In genomic region chr13:99443484-99444175, GRCm38 (mm10) we compare ENCODE assay signal across 15 mouse cellular contexts.
DNase-seq lines count a peak whose midpoint lies in the region; ATAC-seq and TF ChIP-seq lines count a peak whose summit lies in the region.
"Had no signal": no experiment of that assay in that cellular context is flagged by ENCODE, and none has a peak within 500 bp of the region (broad histone marks: within the 10 kb centered on the region; RNA-seq: fewer than 3 reads in every experiment).

No protein-coding gene starts in this region.

- no peaks in the 10 kb centered on the region for H3K27me3 ChIP-seq in embryonic facial prominence, embryonic 11.5 days (ENCODE audit: control insufficient read depth, insufficient read depth, low read length)
- H3K27me3 ChIP-seq in hindbrain, embryonic 13.5 days = no peaks in the 10 kb centered on the region
- no peaks in the 10 kb centered on the region for H3K27me3 ChIP-seq in midbrain, embryonic 16.5 days (ENCODE audit: control insufficient read depth, insufficient read depth, low read depth, low read length)
- H3K27me3 ChIP-seq in heart, embryonic 10.5 days (ENCODE audit: insufficient read depth, poor library complexity, severe bottlenecking) = no peaks in the 10 kb centered on the region
- H3K27me3 ChIP-seq: embryonic facial prominence, embryonic 13.5 days; heart, embryonic 13.5 days; liver, embryonic 15.5 days had no signal

- H3K4me1 ChIP-seq in ES-E14 (ENCODE audit: control insufficient read depth in 2 of 2, insufficient read depth in 2 of 2, low read length in 2 of 2, poor library complexity in 1 of 2) = peaks cover 16 to 37% of the 10 kb centered on the region in 2 experiments
- H3K4me1 ChIP-seq in embryonic facial prominence, embryonic 11.5 days (ENCODE audit: control insufficient read depth, insufficient read depth, low read length) = peaks cover 7% of the 10 kb centered on the region; the same call in 1 of the 2 replicates
- peaks cover 78% of the 10 kb centered on the region for H3K4me1 ChIP-seq in hindbrain, embryonic 13.5 days (replicated peaks)
- peaks cover 66% of the 10 kb centered on the region for H3K4me1 ChIP-seq in midbrain, embryonic 16.5 days (ENCODE audit: control insufficient read depth, insufficient read depth, low read length)
- H3K4me1 ChIP-seq in heart, embryonic 10.5 days = peaks cover 27% of the 10 kb centered on the region
- H3K4me1 ChIP-seq: liver, embryonic 15.5 days had no signal

- no peak overlapping the region for H3K4me2 ChIP-seq in embryonic facial prominence, embryonic 11.5 days (ENCODE audit: low read depth, low read length)
- peak overlapping the region; percentile 43 for H3K4me2 ChIP-seq in hindbrain, embryonic 13.5 days
- H3K4me2 ChIP-seq in midbrain, embryonic 16.5 days (ENCODE audit: low read length) = peak overlapping the region; percentile 25
- H3K4me2 ChIP-seq: embryonic facial prominence, embryonic 13.5 days; heart, embryonic 13.5 days; liver, embryonic 15.5 days had no signal

- no peak; the same call in 1 of the 2 replicates for ATAC-seq in embryonic facial prominence, embryonic 11.5 days (replicated peaks; ENCODE audit: insufficient number of reproducible peaks, low FRiP score, low TSS enrichment, low read depth)
- ATAC-seq in hindbrain, embryonic 13.5 days (ENCODE audit: low FRiP score) = peak; percentile 62
- peak; percentile 66 for ATAC-seq in midbrain, embryonic 16.5 days
- ATAC-seq: inflammation-experienced regulatory T-cells, adult 6 months had no signal

- no peak overlapping the region for H3K4me3 ChIP-seq in ES-E14 (ENCODE audit: insufficient read depth in 1 of 2, low read depth in 1 of 2, low read length in 2 of 2, poor library complexity in 1 of 2, severe bottlenecking in 1 of 2)
- no peak overlapping the region for H3K4me3 ChIP-seq in embryonic facial prominence, embryonic 11.5 days (ENCODE audit: low read depth, low read length)
- peak overlapping the region; percentile 23 for H3K4me3 ChIP-seq in hindbrain, embryonic 13.5 days
- no peak overlapping the region for H3K4me3 ChIP-seq in midbrain, embryonic 16.5 days (ENCODE audit: low read depth, low read length)
- no peak overlapping the region for H3K4me3 ChIP-seq in heart, embryonic 10.5 days
- H3K4me3 ChIP-seq: embryonic facial prominence, embryonic 13.5 days; heart, embryonic 13.5 days; liver, embryonic 15.5 days had no signal

- intact Hi-C loops in left cerebral cortex, postnatal 25 days (cut with DNase I) = loop anchor here (2.0 kb wide), 1 partner anchor 65 kb away; no protein-coding TSS in a partner anchor

- in situ Hi-C loops in ES-E14 (cut with MboI; ENCODE audit: low sequenced_read_pairs in 2 of 2, unreplicated experiment in 2 of 2) = no loop called here

- no peaks in the 10 kb centered on the region for H3K9me3 ChIP-seq in ES-E14 (ENCODE audit: control insufficient read depth, insufficient read depth, low read depth, low read length)
- H3K9me3 ChIP-seq in embryonic facial prominence, embryonic 11.5 days (replicated peaks; ENCODE audit: control insufficient read depth, low read length) = no peaks in the 10 kb centered on the region
- no peaks in the 10 kb centered on the region for H3K9me3 ChIP-seq in hindbrain, embryonic 13.5 days
- H3K9me3 ChIP-seq in midbrain, embryonic 16.5 days (replicated peaks; ENCODE audit: control insufficient read depth, low read length, poor library complexity, severe bottlenecking) = no peaks in the 10 kb centered on the region
- H3K9me3 ChIP-seq in heart, embryonic 10.5 days = no peaks in the 10 kb centered on the region
- H3K9me3 ChIP-seq: embryonic facial prominence, embryonic 13.5 days; heart, embryonic 13.5 days; liver, embryonic 15.5 days had no signal

- peak overlapping the region; percentile 24; the same call in 1 of the 2 replicates for H3K27ac ChIP-seq in ES-E14 (ENCODE audit: insufficient read depth, low read depth, low read length, poor library complexity, severe bottlenecking)
- peak overlapping the region; percentile 31; the same call in 1 of the 2 replicates for H3K27ac ChIP-seq in embryonic facial prominence, embryonic 11.5 days (replicated peaks; ENCODE audit: low read depth, low read length)
- H3K27ac ChIP-seq in hindbrain, embryonic 13.5 days = peak overlapping the region; percentile 92
- H3K27ac ChIP-seq in midbrain, embryonic 16.5 days (ENCODE audit: low read length) = peak overlapping the region; percentile 79
- H3K27ac ChIP-seq in heart, embryonic 10.5 days = no peak overlapping the region
- H3K27ac ChIP-seq: embryonic facial prominence, embryonic 13.5 days; liver, embryonic 15.5 days had no signal

- WGBS in embryonic facial prominence, embryonic 11.5 days = 62% methylated on average over 7 of the region's 7 CpGs
- 14% methylated on average over 7 of the region's 7 CpGs for WGBS in hindbrain, embryonic 13.5 days
- WGBS in midbrain, embryonic 16.5 days = 9% methylated on average over 7 of the region's 7 CpGs
- 79% methylated on average over 7 of the region's 7 CpGs for WGBS in heart, embryonic 10.5 days

- H3K36me3 ChIP-seq in ES-E14 (ENCODE audit: control insufficient read depth, insufficient read depth, low read length, poor library complexity, severe bottlenecking) = peaks cover 23% of the 10 kb centered on the region
- no peaks in the 10 kb centered on the region for H3K36me3 ChIP-seq in embryonic facial prominence, embryonic 11.5 days (replicated peaks; ENCODE audit: control insufficient read depth, insufficient read depth, low read depth, low read length)
- peaks cover 35% of the 10 kb centered on the region for H3K36me3 ChIP-seq in hindbrain, embryonic 13.5 days
- H3K36me3 ChIP-seq in midbrain, embryonic 16.5 days (ENCODE audit: control insufficient read depth, insufficient read depth, low read length) = peaks cover 19% of the 10 kb centered on the region
- peaks cover 46% of the 10 kb centered on the region for H3K36me3 ChIP-seq in heart, embryonic 10.5 days
- H3K36me3 ChIP-seq: liver, embryonic 15.5 days had no signal

- no peak for DNase-seq in ES-E14 (ENCODE audit: low read depth, low spot score)
- DNase-seq in embryonic facial prominence, embryonic 11.5 days (ENCODE audit: low spot score) = no peak
- no peak for DNase-seq in heart, embryonic 10.5 days (ENCODE audit: low spot score)
- DNase-seq in right cerebral cortex, adult 18-20 months = no peak
- no peak for DNase-seq in left cerebral cortex, postnatal 25 days (ENCODE audit: low spot score in 2 of 2)
- no peak for DNase-seq in gastrocnemius, postnatal 25 days
- DNase-seq: cerebellum, adult 9-11 months; kidney, postnatal 14 days; spleen, adult 18-20 months had no signal

- H3K9ac ChIP-seq in ES-E14 (ENCODE audit: insufficient read depth, low read depth, low read length, poor library complexity, severe bottlenecking) = peak overlapping the region; percentile 19; the same call in 1 of the 2 replicates
- peak overlapping the region; percentile 15; the same call in 1 of the 2 replicates for H3K9ac ChIP-seq in embryonic facial prominence, embryonic 11.5 days (replicated peaks; ENCODE audit: low read length)
- H3K9ac ChIP-seq in hindbrain, embryonic 13.5 days = peak overlapping the region; percentile 59
- H3K9ac ChIP-seq in midbrain, embryonic 16.5 days (ENCODE audit: low read depth, low read length) = peak overlapping the region; percentile 5; the same call in 1 of the 2 replicates
- H3K9ac ChIP-seq: embryonic facial prominence, embryonic 13.5 days; heart, embryonic 13.5 days; liver, embryonic 15.5 days had no signal

TF ChIP-seq in ES-E14, 5 proteins besides CTCF, POLR2A, EP300 and RAD21:
- TF ChIP-seq HCFC1 (IDR thresholded peaks at IDR 0.05; ENCODE audit: borderline replicate concordance, insufficient read depth, low read length) (no peak), MAFK (IDR thresholded peaks at IDR 0.05; ENCODE audit: insufficient read depth, low read depth, low read length) (no peak), ZC3H11A (IDR thresholded peaks at IDR 0.05; ENCODE audit: borderline replicate concordance, low read depth, low read length) (no peak), ZNF384 (IDR thresholded peaks at IDR 0.05; ENCODE audit: low read depth, low read length) (no peak), CHD2 (IDR thresholded peaks at IDR 0.05; ENCODE audit: low read depth, low read length) (no peak)
TF ChIP-seq in ES-E14: peak in this region for 0.

Comparison
In these comparisons a context has a peak if more than half of its experiments do, and no peak if none do; other contexts are left out.
1. H3K9ac ChIP-seq: peak in every context shown above with its lines; median percentile 59 in hindbrain, embryonic 13.5 days; 19 in ES-E14; 15 in embryonic facial prominence, embryonic 11.5 days; 5 in midbrain, embryonic 16.5 days.